Mouse (Mus musculus): ENCODE measurements around the gene Vmn1r13.
"Not testable (repeated sequence)": the region's sequence is repeated elsewhere in the genome, so short reads cannot be mapped to it uniquely, and the experiment has no call there.

Vmn1r13 gene

DNA sequence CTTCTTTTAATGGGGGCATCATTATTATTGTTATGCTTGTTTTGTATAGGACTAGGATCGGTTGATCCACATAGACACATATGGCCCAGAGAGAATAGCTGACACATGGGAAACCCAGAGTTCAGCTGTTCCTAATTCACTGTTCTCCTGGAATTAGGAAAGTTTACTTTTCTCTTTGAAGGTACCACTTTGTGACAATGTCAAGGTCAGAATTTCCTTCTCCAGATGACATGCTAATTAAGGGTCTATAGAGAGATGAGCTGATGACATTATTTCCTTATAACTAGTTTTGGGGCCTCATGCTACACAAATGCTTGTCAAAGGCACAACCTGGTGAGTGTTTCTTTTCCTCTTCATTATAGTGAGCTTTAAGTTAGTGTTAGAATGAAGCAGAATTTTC, at the start of gene Vmn1r13:
TSS of gene Vmn1r13 (plus strand) at position 301 of the 400 bp plus-strand sequence.
- not testable (repeated sequence) for DNase-seq (ENCODE audit: low spot score in 2 of 2)

DNA sequence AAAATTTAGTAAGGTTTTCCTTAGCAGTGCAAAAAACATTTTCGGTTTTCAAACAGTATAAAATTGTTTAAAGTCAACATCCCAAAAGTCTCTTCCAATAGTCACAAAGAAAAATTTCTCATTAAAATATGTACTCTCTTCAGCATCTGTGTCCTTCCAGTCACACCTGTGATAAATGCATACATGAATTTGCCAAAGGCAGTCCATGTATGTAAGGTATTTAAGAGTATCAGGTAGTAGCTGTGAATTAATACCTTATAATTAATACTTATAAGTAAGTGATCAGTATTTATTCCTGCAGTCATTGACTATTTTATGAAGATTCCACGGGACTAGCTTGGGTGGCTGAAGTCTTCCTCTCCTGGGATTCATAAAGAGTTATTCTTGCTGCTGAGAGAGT, 46.5 kb upstream of the Vmn1r13 start, which contains the start of gene Vmn1r12:
TSS of gene Vmn1r12 (plus strand) at position 301 of the 400 bp plus-strand sequence.
- DNase-seq (ENCODE audit: low spot score in 2 of 2), result no peak

DNA sequence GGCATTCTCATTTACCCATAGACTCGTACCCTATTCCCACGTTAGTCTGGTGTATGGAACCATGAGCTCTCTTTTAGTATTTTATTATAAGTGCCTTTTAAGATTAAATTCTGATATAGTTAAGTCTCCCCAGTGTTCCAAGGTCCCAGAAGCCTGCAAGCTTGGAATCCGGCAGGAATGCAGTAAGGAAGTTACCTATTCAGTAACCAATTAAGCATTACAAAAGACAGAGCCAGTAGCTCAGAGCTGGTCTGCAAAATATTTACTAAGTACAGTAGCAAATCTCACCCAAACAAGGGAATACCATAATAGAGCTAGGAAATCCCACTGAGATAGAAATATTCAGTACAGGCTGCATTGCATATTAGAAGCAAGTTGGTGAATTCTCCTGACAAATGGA, 13.1 kb upstream of the Vmn1r13 start:
- DNase-seq (ENCODE audit: low spot score in 2 of 2), result not testable (repeated sequence)

DNA sequence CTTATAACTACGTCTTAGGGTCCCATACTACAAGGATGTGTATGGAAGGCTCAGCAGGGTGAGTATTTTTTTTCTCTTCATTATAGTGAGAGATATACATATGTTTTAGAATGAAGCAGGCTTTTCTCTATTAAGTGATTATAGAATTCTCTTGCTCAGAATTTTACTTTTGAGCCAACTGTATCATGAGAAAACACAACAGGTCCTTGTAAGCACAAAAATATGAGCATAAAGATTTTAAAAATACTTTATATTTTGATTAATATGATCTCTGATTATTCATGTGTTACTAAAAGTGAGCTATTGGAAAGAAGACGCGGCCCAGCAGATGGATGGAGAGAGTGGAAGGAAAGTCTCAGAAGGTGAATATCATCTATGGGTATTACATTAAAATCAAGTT, 28.3 kb downstream of the Vmn1r13 start, which contains the start of gene Vmn1r14:
TSS of gene Vmn1r14 (plus strand) at position 301 of the 400 bp plus-strand sequence.
- DNase-seq (ENCODE audit: low spot score in 2 of 2), result no peak

DNA sequence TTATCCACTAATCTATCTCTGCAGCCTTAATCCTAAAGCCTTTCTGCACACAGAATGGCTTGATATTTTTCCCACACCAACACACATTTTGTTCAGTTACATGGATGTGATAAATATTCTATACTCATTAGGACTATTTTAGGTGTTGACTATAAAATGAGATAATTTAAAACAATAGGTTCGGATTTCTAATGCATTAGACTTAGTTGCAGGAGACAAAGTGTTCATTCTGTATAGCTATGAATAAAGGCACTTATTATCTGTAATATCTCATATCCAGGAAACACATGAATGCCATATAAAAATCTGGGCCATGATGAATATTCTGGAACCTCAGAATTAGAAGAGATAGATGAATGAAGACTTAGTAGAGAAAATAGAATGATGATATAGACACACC, 54.6 kb downstream of the Vmn1r13 start, which contains the start of gene Vmn1r15:
TSS of gene Vmn1r15 (plus strand) at position 301 of the 400 bp plus-strand sequence.
- no peak for DNase-seq (ENCODE audit: low spot score in 2 of 2)

DNA sequence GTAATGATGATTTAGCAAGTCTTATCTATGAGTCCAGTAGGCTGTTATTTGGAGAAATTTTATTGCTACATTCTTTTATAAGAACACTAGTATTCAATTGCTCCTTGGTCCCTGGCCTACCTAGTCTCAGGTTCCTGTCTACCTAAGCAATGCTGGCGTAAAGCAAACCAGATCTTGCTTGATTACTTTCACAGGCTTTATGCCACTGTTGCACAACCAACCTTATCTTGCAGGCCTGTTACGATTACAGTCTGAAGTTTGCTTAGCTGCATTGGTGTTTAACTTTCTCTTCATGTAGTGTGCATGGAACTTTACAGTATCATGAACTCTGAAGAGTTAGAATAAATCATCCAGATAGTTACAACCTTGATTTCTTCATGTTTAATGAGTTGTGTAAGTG, 57.9 kb downstream of the Vmn1r13 start:
- DNase-seq (ENCODE audit: low spot score in 2 of 2), result no peak

Measured in urinary bladder, postnatal 36 days (tissue).